Mouse (Mus musculus) central nervous system, embryonic 14 days (tissue): Measurements from ENCODE around the gene Eif3f. TPM values are rescaled to one million over a fixed set of nuclear protein-coding genes. Genes with fewer than 3 reads are reported as not detected.

Experiments
- polyA plus RNA-seq: library from polyadenylated mRNA; depleted of rRNA; stranded (reverse); fragments of >200 nt; gene quantifications from 2 replicates; pipeline ENCODE4 v1.2.3, GENCODE M21; 2012; rRNA removed

Gene Eif3f
- polyA plus RNA-seq = 119 and 124 TPM in 2 replicates

GRCm38 (mm10) chr7:108933794-108934731 is at the start of gene Eif3f:
Gene Eif3f, plus strand, starts transcription at chr7:108934417.

GRCm38 (mm10) chr7:108884906-108885305 is 49.3 kb upstream of the Eif3f start, which contains the start of gene Olfr518:
Gene Olfr518, minus strand, starts transcription at chr7:108885006.

GRCm38 (mm10) chr7:108894320-108894719 is 39.9 kb upstream of the Eif3f start, which contains the start of gene Olfr519:
Gene Olfr519, minus strand, starts transcription at chr7:108894420.

GRCm38 (mm10) chr7:108929726-108930393 is 4.4 kb upstream of the Eif3f start, which contains the start of gene Nlrp10:
Gene Nlrp10, minus strand, starts transcription at chr7:108930178.

GRCm38 (mm10) chr7:108950312-108950761 is 16.1 kb downstream of the Eif3f start, which contains the start of gene Tub:
Gene Tub, plus strand, starts transcription at chr7:108950338.

Other genes starting within 250 kb of the Eif3f start
- gene Olfr512, start 221.1 kb upstream of the Eif3f start, polyA plus RNA-seq = not detected in 2 replicates
- gene Olfr513, start 183.4 kb upstream of the Eif3f start, polyA plus RNA-seq = not detected in 2 replicates
- not detected in 2 replicates for gene Olfr514, start 108.4 kb upstream of the Eif3f start, polyA plus RNA-seq
- not detected in 2 replicates for gene Olfr516, start 83.9 kb upstream of the Eif3f start, polyA plus RNA-seq
- not detected in 2 replicates for gene Olfr517, start 62.0 kb upstream of the Eif3f start, polyA plus RNA-seq
- not detected in 2 replicates for gene Olfr518, start 49.4 kb upstream of the Eif3f start, polyA plus RNA-seq
- not detected in 2 replicates for gene Olfr519, start 40.0 kb upstream of the Eif3f start, polyA plus RNA-seq
- not detected in 2 replicates for gene Nlrp10, start 4.2 kb upstream of the Eif3f start, polyA plus RNA-seq
- 111 and 117 TPM in 2 replicates for gene Tub, start 15.9 kb downstream of the Eif3f start, polyA plus RNA-seq
- gene Ric3, start 148.9 kb downstream of the Eif3f start, polyA plus RNA-seq = 19.8 and 24.8 TPM in 2 replicates
- gene Lmo1, start 240.8 kb downstream of the Eif3f start, polyA plus RNA-seq = 119 and 134 TPM in 2 replicates